Mouse (Mus musculus): ENCODE data around the gene Tpst2.

Gene Tpst2

DNA sequence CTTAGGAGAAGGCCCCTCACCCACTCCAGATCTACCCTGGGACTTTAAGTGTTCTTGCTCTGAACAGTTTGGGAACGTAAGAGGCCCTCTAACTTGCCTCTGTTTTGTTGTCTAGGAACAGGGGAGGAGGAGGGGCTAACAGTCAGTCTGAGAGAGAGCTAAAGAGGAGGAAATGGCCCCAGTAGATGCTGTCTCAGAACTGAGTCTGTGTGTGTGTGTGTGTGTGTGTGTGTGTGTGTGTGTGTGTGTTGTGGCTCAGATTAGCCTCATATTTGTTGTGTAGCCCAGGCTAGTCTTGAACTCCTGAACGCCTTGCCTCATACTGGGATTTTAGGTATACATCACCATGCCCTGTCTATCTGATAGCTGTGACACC, 10.1 kb downstream of the Tpst2 start:
- ChIA-PET POLR2A (interaction anchor here in 2 of 4 experiments (0.6 to 4.6 kb wide), 15 partner anchors 8 to 582 kb away, joined by 3 to 40 read pairs (median 4); partner anchors contain the start of gene Tpst2 (in 2 of the 2)), CTCF (interaction anchor here in 2 of 4 experiments (0.7 to 0.9 kb wide), 3 partner anchors 46 to 1095 kb away, joined by 3 to 5 read pairs (median 4); no protein-coding TSS in a partner anchor)

DNA sequence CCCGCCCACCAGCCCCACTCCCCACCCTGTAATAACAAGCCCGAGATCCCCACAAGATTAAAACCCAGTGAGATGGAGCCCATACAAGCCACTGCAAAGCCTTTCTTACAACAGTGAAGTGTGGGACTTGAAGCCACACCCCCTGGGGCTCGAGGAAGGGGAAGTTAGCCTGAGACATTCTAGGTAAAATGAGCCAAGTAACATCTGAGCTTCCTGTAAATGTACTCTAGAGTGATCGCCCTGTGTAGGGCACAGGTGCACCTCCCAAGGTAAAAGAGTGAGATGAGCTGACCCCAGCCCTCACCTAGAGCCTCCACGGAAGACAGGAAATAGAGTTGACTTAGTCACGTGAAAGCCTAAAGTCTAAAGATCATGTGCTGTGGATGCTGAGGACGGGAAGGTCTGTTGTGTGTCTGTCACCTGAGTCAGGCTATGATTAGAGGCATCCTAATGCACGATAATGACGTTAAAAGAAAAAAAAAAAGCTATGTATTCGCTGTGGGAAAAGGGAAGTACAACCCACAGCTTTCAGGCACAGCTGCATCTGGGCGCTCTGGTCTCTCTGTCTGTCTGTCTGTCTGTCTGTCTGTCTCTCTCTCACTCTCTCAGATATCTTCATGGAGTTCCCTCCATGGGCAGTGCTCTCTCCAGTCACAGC, 10.6 kb downstream of the Tpst2 start:
- ChIA-PET CTCF (interaction anchor here in 3 of 4 experiments (0.5 to 0.9 kb wide), 4 partner anchors 46 to 1094 kb away, joined by 3 to 5 read pairs (median 4); no protein-coding TSS in a partner anchor), POLR2A (interaction anchor here in 3 of 4 experiments (0.7 to 4.6 kb wide), 20 partner anchors 8 to 308 kb away, joined by 3 to 40 read pairs (median 4); partner anchors contain the start of gene Tpst2 (in 3 of the 3))

DNA sequence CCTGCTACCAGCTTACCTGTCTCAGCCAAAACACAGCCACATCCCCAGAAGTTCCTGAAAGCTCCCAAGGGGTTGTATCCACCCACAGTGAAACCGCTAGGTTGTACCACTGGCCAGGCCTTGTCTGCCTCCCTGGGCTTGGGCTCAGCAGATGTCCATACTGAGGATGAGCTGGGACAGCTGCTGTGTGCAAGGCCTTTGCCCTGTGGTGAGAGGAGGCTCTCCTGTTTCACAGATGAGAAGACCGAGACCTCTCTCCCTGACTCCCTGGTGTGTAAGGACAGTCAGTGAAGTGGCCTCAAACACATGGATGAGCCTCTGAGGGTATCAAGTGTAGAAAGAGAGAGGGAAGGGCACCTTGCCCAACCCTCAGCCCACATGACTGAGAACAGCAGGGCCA, 11.2 kb downstream of the Tpst2 start:
- ChIA-PET POLR2A (interaction anchor here in 3 of 4 experiments (0.7 to 4.6 kb wide), 17 partner anchors 7 to 308 kb away, joined by 3 to 40 read pairs (median 5); partner anchors contain the start of gene Tpst2 (in 3 of the 3)), CTCF (interaction anchor here in 2 of 4 experiments (0.5 to 0.8 kb wide), 2 partner anchors 47 to 445 kb away, joined by 3 to 4 read pairs; no protein-coding TSS in a partner anchor)

DNA sequence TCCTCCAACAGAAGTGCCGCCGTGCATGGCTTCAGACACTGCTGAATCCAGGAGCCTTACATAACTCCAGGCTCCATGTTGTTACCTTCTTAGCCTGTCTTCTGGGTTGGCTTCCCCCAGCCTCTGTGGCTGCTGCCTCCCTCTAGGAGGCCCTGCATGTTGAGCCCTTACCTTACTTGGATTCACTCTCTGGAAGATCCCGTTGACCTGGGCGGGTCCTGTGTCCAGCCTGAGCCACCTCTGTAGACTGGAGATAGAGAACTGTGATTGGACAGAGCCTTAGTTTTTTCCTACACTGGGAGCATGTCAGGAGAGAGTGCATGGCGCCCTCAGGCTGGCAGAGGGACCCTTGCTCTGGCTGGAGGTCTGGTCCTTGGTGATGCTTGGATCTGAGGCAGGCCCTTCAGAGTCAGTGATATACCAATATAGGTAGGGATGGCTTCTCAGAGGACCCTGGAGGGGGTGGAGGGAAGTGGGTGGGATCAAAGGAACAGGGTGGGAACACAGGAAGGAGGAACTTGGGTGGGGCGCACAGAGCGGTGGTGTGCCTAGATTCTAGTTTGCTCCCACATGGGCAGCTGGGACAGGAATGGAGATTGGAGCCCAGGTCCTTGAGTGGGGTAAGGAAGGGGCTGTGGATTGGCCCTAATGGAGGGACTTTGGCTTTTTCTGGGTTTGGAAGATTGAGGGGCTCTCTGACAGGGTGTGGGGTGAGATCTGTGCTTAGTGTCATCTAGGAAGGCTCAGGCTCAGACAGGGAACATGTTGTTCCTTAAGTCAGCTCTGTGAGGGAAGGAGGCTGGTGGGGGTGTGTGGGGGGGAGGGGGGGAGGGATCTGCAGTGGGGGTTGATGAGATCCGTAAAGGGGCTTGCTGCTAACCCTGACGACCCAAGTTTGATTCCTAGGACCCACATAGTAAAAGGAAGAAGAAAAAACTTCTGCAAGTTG, 12.0 kb downstream of the Tpst2 start:
- ChIA-PET CTCF (interaction anchor here in 1 of 4 experiments (0.6 kb wide), 1 partner anchor 14 kb away, joined by 9 read pairs; no protein-coding TSS in a partner anchor), POLR2A (interaction anchor here (0.6 to 4.6 kb wide), 12 partner anchors 9 to 743 kb away, joined by 3 to 40 read pairs (median 4); partner anchors contain the start of gene Tpst2 (in 3 of the 4))

DNA sequence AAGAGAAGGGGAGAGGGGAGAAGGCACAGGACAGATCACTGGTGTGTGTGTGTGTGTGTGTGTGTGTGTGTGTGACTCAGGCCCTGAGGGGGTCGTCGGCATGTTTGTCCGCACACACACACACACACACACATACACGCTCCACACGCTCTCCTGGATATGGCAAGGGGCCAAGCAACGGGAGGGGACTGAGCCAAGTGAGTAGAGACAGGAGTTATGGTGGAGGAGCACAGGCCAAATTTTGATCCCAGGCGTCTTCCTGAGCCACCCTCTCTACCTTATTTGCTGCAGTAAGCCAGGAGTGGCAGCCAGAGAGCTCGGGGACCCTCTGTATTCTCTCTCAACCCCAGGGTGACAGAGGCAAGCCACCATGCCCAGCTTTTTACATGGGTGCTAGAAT, 12.7 kb downstream of the Tpst2 start:
- ChIA-PET CTCF (interaction anchor here in 2 of 4 experiments (0.6 to 1.0 kb wide), 4 partner anchors 8 to 108 kb away, joined by 3 to 9 read pairs (median 3); no protein-coding TSS in a partner anchor), POLR2A (interaction anchor here in 2 of 4 experiments (0.6 to 3.8 kb wide), 6 partner anchors 8 to 35 kb away, joined by 3 to 22 read pairs (median 3); partner anchors contain the start of gene Tpst2 (in 1 of the 2))

DNA sequence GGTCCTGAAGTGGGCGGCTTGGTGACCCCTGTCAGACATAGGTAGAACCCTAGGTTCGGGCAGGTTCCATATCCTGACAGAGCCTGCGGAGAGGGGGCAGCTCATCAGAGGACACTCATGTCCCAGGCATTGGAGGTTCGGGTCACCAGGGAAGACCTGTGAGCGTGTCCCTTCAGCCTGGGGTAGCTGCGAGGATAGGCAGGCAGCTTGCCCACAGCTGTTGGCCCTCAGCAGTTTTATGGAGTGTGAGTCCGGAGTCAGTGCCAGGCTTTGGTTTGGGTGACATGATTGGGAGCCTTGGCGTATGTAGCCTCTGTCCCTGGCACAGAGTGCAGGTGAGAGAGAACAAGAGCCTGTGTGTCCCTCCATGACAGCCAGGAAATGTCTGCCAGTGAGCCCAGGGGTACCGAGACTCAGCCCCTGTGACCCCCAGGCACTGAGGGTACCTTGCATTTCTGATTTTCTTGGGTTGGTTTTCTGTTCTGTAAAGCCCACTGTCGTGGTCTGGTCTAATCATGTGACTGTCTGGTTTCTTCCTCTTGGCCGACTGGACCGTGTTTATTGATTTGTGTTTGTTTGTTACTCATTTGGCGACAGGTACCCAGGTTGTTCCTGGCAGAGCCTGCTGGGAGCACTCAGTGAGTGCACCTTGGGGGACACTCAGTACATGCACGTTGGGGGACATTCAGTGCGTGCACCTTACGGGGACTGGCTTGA, 13.5 kb downstream of the Tpst2 start:
- ChIA-PET CTCF (interaction anchor here in 2 of 4 experiments (0.6 to 1.0 kb wide), 4 partner anchors 9 to 180 kb away, joined by 3 read pairs; no protein-coding TSS in a partner anchor), POLR2A (interaction anchor here in 2 of 4 experiments (0.6 to 4.0 kb wide), 9 partner anchors 8 to 43 kb away, joined by 3 to 25 read pairs (median 3); partner anchors contain the start of gene Tpst2 (in 1 of the 2))

DNA sequence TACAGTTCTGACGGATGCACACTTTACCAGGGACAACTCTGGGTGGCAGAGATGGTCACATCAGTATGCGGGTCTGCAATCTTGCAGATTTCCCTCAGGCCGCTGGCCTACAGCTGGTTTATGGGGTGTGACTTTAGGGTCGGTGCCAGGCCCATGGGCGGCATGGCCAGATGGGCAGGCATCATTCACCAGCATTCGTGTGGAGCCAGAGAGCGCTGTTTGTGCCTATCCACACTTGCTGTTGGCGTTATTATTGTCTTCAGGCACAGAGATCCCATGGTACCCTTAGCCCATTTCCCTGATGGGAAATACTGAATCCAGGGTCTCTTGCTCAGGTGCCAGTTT, 14.0 kb downstream of the Tpst2 start:
- POLR2A ChIA-PET: interaction anchor here in 2 of 4 experiments (0.7 to 4.0 kb wide), 8 partner anchors 8 to 42 kb away, joined by 3 to 25 read pairs (median 4); partner anchors contain the start of gene Tpst2 (in 2 of the 2)
- CTCF ChIA-PET: no interaction called here

DNA sequence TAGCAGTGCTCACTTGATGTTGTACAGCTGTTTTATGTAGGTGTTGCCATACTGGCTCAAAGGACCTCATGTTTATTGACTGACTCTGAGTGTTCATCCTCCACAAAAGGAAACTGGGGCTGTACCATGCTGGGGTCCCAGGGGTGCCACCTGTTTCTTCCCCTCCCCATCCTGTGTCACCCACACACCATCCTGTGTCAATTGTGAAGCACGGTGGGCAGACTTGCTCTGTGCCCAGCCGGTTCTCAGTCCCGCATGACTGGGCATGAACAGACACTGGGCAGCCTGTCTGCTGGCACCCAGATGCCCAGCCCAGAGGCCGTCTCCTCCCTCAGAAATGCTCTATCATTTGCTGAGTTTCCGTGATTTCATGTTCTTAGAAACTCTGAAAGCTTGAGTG, 15.4 kb downstream of the Tpst2 start:
- ChIA-PET CTCF (interaction anchor here in 1 of 4 experiments (0.6 kb wide), 1 partner anchor 24 kb away, joined by 5 read pairs; no protein-coding TSS in a partner anchor), POLR2A (interaction anchor here in 2 of 4 experiments (0.6 to 4.0 kb wide), 8 partner anchors 9 to 898 kb away, joined by 3 to 25 read pairs (median 4); partner anchors contain the start of gene Tpst2 (in 2 of the 2))

DNA sequence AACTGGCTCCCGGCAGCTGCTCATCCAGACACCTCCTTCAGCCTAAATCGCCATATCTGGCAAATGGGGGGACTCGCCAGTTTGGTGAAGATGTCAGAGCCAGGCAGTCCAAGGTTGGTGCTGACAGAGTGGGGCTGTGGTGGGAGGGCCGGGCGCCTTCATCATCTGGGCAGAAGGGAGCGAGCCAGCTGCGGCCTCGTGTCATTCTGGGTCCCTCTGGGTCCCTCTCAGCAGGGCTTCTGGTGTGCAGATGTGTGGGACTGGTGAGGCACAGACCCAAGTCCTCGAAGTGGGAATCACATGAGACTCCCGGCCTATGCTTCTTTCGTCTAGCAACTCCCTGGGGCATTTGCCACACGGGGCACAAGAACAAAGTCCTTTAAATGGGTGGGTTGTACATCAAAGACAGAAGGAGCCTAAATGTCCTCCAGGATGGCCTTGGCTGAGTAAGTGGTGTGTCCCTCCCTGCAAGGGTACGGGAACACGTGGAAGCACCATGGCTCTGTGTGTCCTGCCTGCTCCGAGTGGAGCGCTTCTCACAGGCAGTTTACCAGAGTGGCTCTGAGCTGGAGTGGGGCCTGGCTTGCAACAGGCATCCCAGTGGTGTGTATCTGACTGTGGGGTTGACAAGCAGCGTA, 16.0 kb downstream of the Tpst2 start:
- ChIA-PET CTCF (no interaction called here), POLR2A (interaction anchor here in 2 of 4 experiments (1.0 to 4.0 kb wide), 12 partner anchors 8 to 51 kb away, joined by 3 to 25 read pairs (median 4); partner anchors contain the start of gene Tpst2 (in 2 of the 2))

DNA sequence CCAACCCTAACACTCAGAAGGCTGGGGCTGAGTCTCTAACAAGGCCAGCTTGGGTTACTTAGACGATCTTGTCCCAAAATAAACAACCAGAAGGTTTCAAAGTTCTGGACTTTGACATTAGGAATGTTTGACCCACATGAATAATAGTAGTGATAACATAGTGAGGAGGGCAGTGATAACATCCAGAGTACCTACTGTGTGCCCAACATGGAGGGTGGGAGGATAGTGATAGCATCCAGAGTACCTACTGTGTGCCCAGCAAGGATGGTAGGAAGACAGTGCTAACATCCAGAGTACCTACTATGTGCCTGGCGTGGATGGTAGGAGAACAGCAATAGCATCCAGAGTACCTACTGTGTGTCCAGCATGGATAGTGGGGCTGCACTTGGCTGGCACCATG, 17.3 kb downstream of the Tpst2 start:
- CTCF ChIA-PET: interaction anchor here in 2 of 4 experiments (0.6 to 0.8 kb wide), 2 partner anchors 16 to 57 kb away, joined by 3 to 8 read pairs; no protein-coding TSS in a partner anchor
- POLR2A ChIA-PET: interaction anchor here in 2 of 4 experiments (1.4 to 4.0 kb wide), 8 partner anchors 9 to 25 kb away, joined by 3 to 25 read pairs (median 6); partner anchors contain the start of gene Tpst2 (in 2 of the 2)

DNA sequence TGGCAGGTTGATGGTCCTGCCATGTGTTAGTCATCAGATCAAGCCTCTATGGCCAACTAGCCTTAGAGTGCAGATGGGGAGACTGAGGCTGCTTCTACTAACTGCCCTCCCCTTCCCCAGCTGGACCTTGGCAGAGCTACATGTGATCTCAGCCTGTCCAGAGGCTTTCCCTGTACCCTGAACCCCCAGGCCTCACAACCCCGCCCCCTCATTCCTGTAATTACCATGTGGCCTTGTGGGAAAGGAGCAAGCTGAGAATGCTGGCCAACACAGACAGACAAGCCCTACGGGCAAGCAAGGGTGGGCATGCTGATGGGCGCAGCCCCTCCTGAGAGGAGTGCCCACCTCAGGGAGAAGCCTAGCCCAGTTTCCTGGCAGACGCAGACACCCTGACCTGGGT, 18.2 kb downstream of the Tpst2 start:
- CTCF ChIA-PET: interaction anchor here in 3 of 4 experiments (0.6 to 1.5 kb wide), 5 partner anchors 41 to 158 kb away, joined by 3 to 10 read pairs (median 5); no protein-coding TSS in a partner anchor
- POLR2A ChIA-PET: interaction anchor here in 2 of 4 experiments (1.0 to 2.8 kb wide), 13 partner anchors 8 to 53 kb away, joined by 3 to 20 read pairs (median 6); partner anchors contain the start of gene Tpst2 (in 1 of the 2)

DNA sequence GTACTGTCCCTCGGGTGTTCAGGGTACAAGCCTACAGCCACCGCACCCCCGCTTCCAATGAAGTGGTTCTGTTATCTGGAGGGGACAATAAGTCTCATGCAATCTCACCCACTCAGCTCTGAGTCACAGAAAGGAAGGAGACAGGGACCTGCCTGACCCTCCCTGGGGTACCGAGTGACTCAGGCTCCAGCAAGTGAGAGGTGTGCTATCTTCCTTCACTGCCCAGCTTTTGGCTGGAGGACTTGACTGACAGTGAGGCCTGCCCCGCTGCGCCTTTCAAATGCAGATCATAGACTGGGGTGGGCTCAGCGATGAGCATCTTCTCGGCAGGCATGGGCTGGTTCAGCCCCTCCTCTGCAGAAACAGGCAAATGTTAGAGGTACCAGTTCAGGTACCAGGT, 18.7 kb downstream of the Tpst2 start:
- CTCF ChIA-PET: interaction anchor here in 3 of 4 experiments (0.6 to 1.5 kb wide), 4 partner anchors 41 to 159 kb away, joined by 3 to 10 read pairs (median 4); no protein-coding TSS in a partner anchor
- POLR2A ChIA-PET: interaction anchor here in 3 of 4 experiments (0.6 to 2.8 kb wide), 15 partner anchors 9 to 100 kb away, joined by 3 to 20 read pairs (median 5); partner anchors contain the start of gene Tpst2 (in 1 of the 3)

DNA sequence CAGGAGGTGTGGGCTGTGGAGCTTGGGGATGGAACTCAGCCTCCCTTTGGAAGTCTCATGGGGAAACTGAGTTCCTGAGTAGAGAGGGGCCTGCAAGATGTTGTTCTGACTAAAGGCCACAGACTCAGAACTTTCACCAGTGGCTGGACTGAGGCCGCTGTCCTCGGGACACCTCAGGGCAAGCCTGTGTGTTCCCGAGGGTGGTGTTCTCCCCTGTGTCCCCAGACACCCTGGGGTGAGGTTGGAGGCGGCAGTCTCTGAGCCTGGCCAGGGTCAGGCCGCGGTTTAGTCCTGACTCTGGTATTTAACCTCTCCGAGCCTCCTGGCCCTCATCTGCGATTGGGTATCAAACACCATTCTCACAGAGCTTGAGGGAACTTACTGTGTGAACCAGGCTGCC, 19.1 kb downstream of the Tpst2 start:
- ChIA-PET CTCF (interaction anchor here in 3 of 4 experiments (0.6 to 1.5 kb wide), 3 partner anchors 55 to 159 kb away, joined by 3 to 10 read pairs (median 5); no protein-coding TSS in a partner anchor), POLR2A (interaction anchor here in 3 of 4 experiments (0.6 to 2.8 kb wide), 13 partner anchors 9 to 100 kb away, joined by 3 to 20 read pairs (median 5); partner anchors contain the start of gene Tpst2 (in 1 of the 3))

DNA sequence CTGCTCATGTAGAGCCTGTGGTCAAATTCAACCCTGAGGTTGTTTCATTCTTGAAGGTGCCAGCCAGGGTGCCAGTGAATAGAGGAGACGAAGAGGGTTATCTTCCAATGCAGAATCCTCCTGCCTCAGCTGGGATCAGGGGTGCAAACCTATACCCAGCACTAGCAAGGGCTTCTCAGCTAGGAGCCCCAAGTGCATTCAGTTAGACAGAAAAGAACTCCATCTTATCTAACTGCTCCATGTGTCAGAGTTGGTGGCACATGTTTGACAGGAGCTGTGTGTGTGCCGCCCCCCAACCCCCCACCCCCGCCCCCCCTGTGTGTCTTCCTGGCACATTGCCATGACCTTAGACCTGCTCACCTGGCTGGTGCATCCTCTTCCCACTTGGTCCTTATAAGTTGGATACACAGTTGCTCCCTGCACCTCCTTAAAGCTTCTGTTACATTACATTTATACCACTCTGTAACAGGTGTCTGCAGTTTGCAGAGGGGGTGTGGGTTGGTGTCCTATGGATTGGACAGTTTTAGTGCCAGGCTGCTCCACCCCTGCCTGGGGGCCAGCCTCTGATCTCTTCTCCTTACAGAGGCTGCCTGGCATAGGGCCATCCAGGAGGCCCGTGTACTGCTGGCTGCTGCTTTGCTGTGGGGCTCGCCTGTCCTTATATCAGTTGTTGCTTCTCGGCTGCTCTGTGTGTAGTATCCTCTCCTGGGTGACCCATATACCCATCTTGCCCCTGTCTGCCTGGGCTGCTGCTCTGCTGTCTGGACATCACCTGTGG, 20.1 kb downstream of the Tpst2 start:
- ChIA-PET POLR2A (interaction anchor here in 3 of 4 experiments (0.7 to 5.4 kb wide), 5 partner anchors 10 to 20 kb away, joined by 3 to 20 read pairs (median 5); partner anchors contain the start of gene Tpst2 (in 1 of the 3)), CTCF (interaction anchor here in 1 of 4 experiments (1.5 kb wide), 1 partner anchor 56 kb away, joined by 5 read pairs; no protein-coding TSS in a partner anchor)

DNA sequence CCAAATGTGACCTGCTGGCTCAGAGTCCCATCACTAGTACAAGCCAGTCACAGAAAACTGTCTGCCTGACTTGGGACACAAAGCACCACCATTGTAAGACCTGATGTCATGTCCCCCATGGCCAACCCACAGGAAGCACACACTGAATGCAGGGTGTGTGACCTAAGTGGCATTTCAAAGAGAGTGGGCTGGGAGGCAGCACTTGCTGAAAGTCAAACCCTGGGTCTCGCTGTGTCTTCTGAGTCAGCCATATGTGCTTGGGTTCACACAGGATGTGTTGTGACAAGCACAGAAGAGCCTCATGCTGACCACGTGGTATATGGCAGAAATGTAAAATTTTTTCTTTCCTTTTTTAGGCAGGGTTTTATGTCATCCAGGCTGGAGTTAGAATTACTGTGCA, 20.8 kb downstream of the Tpst2 start:
- POLR2A ChIA-PET: interaction anchor here in 3 of 4 experiments (0.7 to 5.4 kb wide), 5 partner anchors 10 to 21 kb away, joined by 3 to 18 read pairs (median 5); partner anchors contain the start of gene Tpst2 (in 2 of the 3)
- CTCF ChIA-PET: no interaction called here
